Mouse (Mus musculus): ENCODE measurements around the gene Kidins220. TPM values are rescaled to one million over a fixed set of nuclear protein-coding genes. Genes with fewer than 3 reads are reported as not detected.

Gene Kidins220
- polyA plus RNA-seq (2016; fragmentation: Nextera tagmentation; extraction: Ambion mirVana), result 46.1 and 46.7 TPM in 2 replicates

- Histone ChIP-seq H3K4me1 (replicated peaks) (peaks cover 46% of the 10 kb centered on the region), H3K4me3 (peak within 1 kb of the TSS; percentile 88), H3K9me3 (replicated peaks) (no peaks in the 10 kb centered on the region), H3K27me3 (replicated peaks) (no peaks in the 10 kb centered on the region), H3K36me3 (peaks cover 13% of the 10 kb centered on the region), H3K27ac (ENCODE audit: poor library complexity, severe bottlenecking) (peak within 1 kb of the TSS; percentile 96), H3K9ac (peak within 1 kb of the TSS; percentile 86), H3K4me2 (peak within 1 kb of the TSS; percentile 66)
- ATAC-seq (ENCODE audit: insufficient number of reproducible peaks, low FRiP score), result peak; percentile 94
- WGBS, result 14% methylated on average over 29 of the region's 29 CpGs
Observed at GRCm38 (mm10) chr12:24974446-24975114, at the start of gene Kidins220. Gene Kidins220, plus strand, starts transcription at chr12:24974925.

GRCm38 (mm10) chr12:24925276-24925675 is 49.4 kb upstream of the Kidins220 start:
- H3K4me2 ChIP-seq, result no peak overlapping the region
- 63% methylated on average over 5 of the region's 5 CpGs for WGBS
- no peak overlapping the region for H3K4me3 ChIP-seq
- no peak overlapping the region for H3K27ac ChIP-seq (ENCODE audit: poor library complexity, severe bottlenecking)
- H3K9ac ChIP-seq, result no peak overlapping the region
- H3K27me3 ChIP-seq (replicated peaks), result no peaks in the 10 kb centered on the region
- no peaks in the 10 kb centered on the region for H3K36me3 ChIP-seq
- H3K9me3 ChIP-seq (replicated peaks), result no peaks in the 10 kb centered on the region
- H3K4me1 ChIP-seq (replicated peaks), result peaks cover 32% of the 10 kb centered on the region
- no peak for ATAC-seq (ENCODE audit: insufficient number of reproducible peaks, low FRiP score)

GRCm38 (mm10) chr12:24925684-24926083 is 49.0 kb upstream of the Kidins220 start:
- H3K4me2 ChIP-seq, result no peak overlapping the region
- no peak overlapping the region for H3K9ac ChIP-seq
- no peak overlapping the region for H3K27ac ChIP-seq (ENCODE audit: poor library complexity, severe bottlenecking)
- no peaks in the 10 kb centered on the region for H3K36me3 ChIP-seq
- 38% methylated on average over 4 of the region's 4 CpGs for WGBS
- no peak overlapping the region for H3K4me3 ChIP-seq
- H3K27me3 ChIP-seq (replicated peaks), result no peaks in the 10 kb centered on the region
- H3K9me3 ChIP-seq (replicated peaks), result no peaks in the 10 kb centered on the region
- peaks cover 36% of the 10 kb centered on the region for H3K4me1 ChIP-seq (replicated peaks)
- no peak for ATAC-seq (ENCODE audit: insufficient number of reproducible peaks, low FRiP score)

DNA sequence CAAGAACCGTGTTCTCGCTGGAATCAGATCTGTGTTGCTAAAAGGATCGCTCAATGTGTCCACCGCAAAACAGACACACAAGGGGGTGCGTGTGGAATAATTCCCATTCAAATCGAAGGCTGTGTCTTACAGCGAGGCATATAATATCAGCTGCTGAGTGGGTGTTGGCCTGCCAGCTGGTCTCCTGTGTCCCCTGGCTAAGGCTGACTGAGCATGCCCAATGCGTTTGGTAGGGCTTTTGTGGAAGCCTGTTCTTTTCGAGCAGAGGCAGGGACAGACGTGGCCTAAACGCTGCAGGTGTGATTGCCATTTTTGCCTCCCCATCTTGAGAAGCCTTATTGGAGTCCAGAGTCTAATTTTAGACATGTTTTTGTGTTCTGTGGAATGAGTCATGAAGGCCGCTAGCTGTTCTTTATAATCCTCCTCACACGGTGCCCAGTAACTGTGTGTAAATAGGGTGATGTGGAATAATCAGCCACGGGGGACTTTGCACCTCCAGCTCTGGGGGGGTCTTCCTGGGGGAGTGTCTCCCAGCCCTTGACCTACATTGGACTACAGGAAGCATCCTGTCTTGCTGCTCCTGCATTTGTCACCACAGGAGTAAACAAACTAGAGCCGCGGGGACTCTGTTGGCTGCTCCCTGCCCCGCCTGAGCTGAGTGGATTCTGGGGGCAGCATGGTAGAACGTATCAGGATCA is 46.5 kb upstream of the Kidins220 start:
- no peak overlapping the region for H3K9ac ChIP-seq
- H3K4me1 ChIP-seq (replicated peaks), result peaks cover 45% of the 10 kb centered on the region
- WGBS, result 65% methylated on average over 18 of the region's 18 CpGs
- H3K4me3 ChIP-seq, result no peak overlapping the region
- H3K36me3 ChIP-seq, result 0 out of 2 replicates have a peak, but pooled peaks cover 4% of the 10 kb centered on the region
- no peak for ATAC-seq (ENCODE audit: insufficient number of reproducible peaks, low FRiP score)
- no peaks in the 10 kb centered on the region for H3K9me3 ChIP-seq (replicated peaks)
- H3K27me3 ChIP-seq (replicated peaks), result no peaks in the 10 kb centered on the region
- 0 out of 2 replicates have a peak overlapping the region, but pooled peaks have one; percentile 10 for H3K27ac ChIP-seq (ENCODE audit: poor library complexity, severe bottlenecking)
- H3K4me2 ChIP-seq, result no peak overlapping the region

- Histone ChIP-seq H3K9me3 (replicated peaks) (no peaks in the 10 kb centered on the region), H3K27ac (ENCODE audit: poor library complexity, severe bottlenecking) (no peak overlapping the region), H3K27me3 (replicated peaks) (no peaks in the 10 kb centered on the region), H3K9ac (no peak overlapping the region), H3K4me1 (replicated peaks) (peaks cover 46% of the 10 kb centered on the region), H3K36me3 (0 out of 2 replicates have a peak, but pooled peaks cover 4% of the 10 kb centered on the region), H3K4me2 (no peak overlapping the region), H3K4me3 (no peak overlapping the region)
- no peak for ATAC-seq (ENCODE audit: insufficient number of reproducible peaks, low FRiP score)
- 82% methylated on average over 7 of the region's 7 CpGs for WGBS
Observed at GRCm38 (mm10) chr12:24929043-24929442, 45.7 kb upstream of the Kidins220 start.

GRCm38 (mm10) chr12:24930760-24931159 is 44.0 kb upstream of the Kidins220 start:
- Histone ChIP-seq H3K9ac (no peak overlapping the region), H3K4me2 (no peak overlapping the region), H3K27ac (ENCODE audit: poor library complexity, severe bottlenecking) (no peak overlapping the region), H3K36me3 (0 out of 2 replicates have a peak, but pooled peaks cover 4% of the 10 kb centered on the region), H3K9me3 (replicated peaks) (no peaks in the 10 kb centered on the region), H3K4me3 (no peak overlapping the region), H3K4me1 (replicated peaks) (peaks cover 36% of the 10 kb centered on the region), H3K27me3 (replicated peaks) (no peaks in the 10 kb centered on the region)
- ATAC-seq (ENCODE audit: insufficient number of reproducible peaks, low FRiP score), result no peak; the same call in 1 of the 2 replicates
- 29% methylated on average over 3 of the region's 3 CpGs for WGBS

GRCm38 (mm10) chr12:24932120-24932519 is 42.6 kb upstream of the Kidins220 start:
- H3K9me3 ChIP-seq (replicated peaks), result no peaks in the 10 kb centered on the region
- no peak overlapping the region for H3K27ac ChIP-seq (ENCODE audit: poor library complexity, severe bottlenecking)
- no peak for ATAC-seq (ENCODE audit: insufficient number of reproducible peaks, low FRiP score)
- H3K9ac ChIP-seq, result no peak overlapping the region
- peaks cover 41% of the 10 kb centered on the region for H3K4me1 ChIP-seq (replicated peaks)
- no peak overlapping the region for H3K4me3 ChIP-seq
- WGBS, result 73% methylated on average over 6 of the region's 6 CpGs
- H3K4me2 ChIP-seq, result no peak overlapping the region
- 0 out of 2 replicates have a peak, but pooled peaks cover 4% of the 10 kb centered on the region for H3K36me3 ChIP-seq
- no peaks in the 10 kb centered on the region for H3K27me3 ChIP-seq (replicated peaks)

DNA sequence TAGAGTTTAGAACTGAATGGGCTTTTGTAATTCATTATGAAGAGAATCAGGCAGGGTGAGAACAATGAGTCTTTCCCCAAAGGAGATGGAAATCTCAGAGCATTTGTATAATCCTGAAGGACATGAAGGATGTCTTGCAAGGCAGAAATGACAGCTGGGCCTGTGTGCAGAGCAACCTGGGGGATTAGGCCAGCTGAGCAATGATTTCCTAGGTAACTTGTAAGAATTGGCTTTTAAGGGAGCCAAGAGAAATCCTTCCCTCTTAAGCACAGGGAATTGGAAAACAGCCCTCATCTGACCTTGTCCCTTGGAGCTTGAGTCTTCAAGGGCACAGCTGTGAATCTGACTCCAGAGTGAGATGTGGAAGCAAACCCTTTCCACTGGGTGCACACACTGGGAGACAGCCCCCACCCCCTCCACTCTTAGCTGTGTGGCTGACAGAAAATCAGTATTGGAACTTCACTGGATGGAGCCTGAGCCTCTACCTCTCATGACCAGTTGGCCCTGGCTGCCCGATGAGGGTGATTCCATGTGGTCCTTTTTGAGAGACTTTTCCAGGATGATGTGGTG is 41.4 kb upstream of the Kidins220 start:
- WGBS, result 89% methylated on average over 1 of the region's 1 CpGs
- 0 out of 2 replicates have a peak, but pooled peaks cover 4% of the 10 kb centered on the region for H3K36me3 ChIP-seq
- H3K9ac ChIP-seq, result no peak overlapping the region
- H3K4me3 ChIP-seq, result no peak overlapping the region
- H3K4me2 ChIP-seq, result no peak overlapping the region
- peaks cover 36% of the 10 kb centered on the region for H3K4me1 ChIP-seq (replicated peaks)
- no peak for ATAC-seq (ENCODE audit: insufficient number of reproducible peaks, low FRiP score)
- H3K9me3 ChIP-seq (replicated peaks), result no peaks in the 10 kb centered on the region
- no peak overlapping the region; the same call in 1 of the 2 replicates for H3K27ac ChIP-seq (ENCODE audit: poor library complexity, severe bottlenecking)
- H3K27me3 ChIP-seq (replicated peaks), result no peaks in the 10 kb centered on the region

- H3K4me3 ChIP-seq, result no peak overlapping the region
- H3K9ac ChIP-seq, result no peak overlapping the region
- no peaks in the 10 kb centered on the region for H3K9me3 ChIP-seq (replicated peaks)
- ATAC-seq (ENCODE audit: insufficient number of reproducible peaks, low FRiP score), result no peak
- WGBS, result 79% methylated on average over 3 of the region's 3 CpGs
- H3K4me2 ChIP-seq, result no peak overlapping the region
- peaks cover 29% of the 10 kb centered on the region for H3K4me1 ChIP-seq (replicated peaks)
- H3K27me3 ChIP-seq (replicated peaks), result no peaks in the 10 kb centered on the region
- H3K27ac ChIP-seq (ENCODE audit: poor library complexity, severe bottlenecking), result no peak overlapping the region; the same call in 1 of the 2 replicates
- 0 out of 2 replicates have a peak, but pooled peaks cover 4% of the 10 kb centered on the region for H3K36me3 ChIP-seq
Observed at GRCm38 (mm10) chr12:24933996-24934395, 40.7 kb upstream of the Kidins220 start.

GRCm38 (mm10) chr12:24936281-24936680 is 38.4 kb upstream of the Kidins220 start:
- Histone ChIP-seq H3K36me3 (peaks cover 22% of the 10 kb centered on the region), H3K4me1 (replicated peaks) (peaks cover 29% of the 10 kb centered on the region), H3K27me3 (replicated peaks) (no peaks in the 10 kb centered on the region), H3K9me3 (replicated peaks) (no peaks in the 10 kb centered on the region), H3K27ac (ENCODE audit: poor library complexity, severe bottlenecking) (no peak overlapping the region), H3K4me2 (no peak overlapping the region), H3K4me3 (no peak overlapping the region), H3K9ac (no peak overlapping the region)
- 26% methylated on average over 1 of the region's 1 CpGs for WGBS
- ATAC-seq (ENCODE audit: insufficient number of reproducible peaks, low FRiP score), result no peak

DNA sequence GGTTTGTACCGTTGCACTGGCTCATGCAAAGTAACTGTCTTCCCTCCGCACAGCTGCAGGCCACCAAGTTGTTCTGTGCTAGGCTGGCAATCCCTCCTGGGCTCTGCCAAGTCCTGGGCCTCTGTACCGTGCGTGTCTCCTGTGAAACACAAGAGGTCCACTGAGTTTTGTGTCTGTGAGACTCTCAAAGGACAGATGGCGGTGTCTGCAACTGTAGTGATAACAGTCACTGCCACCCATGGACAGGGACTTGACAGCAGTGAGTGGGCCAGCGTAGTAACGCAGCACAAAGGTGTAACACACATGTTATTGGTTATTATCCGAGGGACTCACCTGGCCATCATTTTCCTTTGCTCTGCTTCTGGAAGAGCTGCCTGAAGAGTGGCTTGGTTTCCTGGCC is 35.4 kb upstream of the Kidins220 start:
- no peak overlapping the region for H3K27ac ChIP-seq (ENCODE audit: poor library complexity, severe bottlenecking)
- peaks cover 25% of the 10 kb centered on the region for H3K36me3 ChIP-seq
- H3K9me3 ChIP-seq (replicated peaks), result no peaks in the 10 kb centered on the region
- H3K4me1 ChIP-seq (replicated peaks), result peaks cover 26% of the 10 kb centered on the region
- no peak overlapping the region for H3K4me2 ChIP-seq
- no peaks in the 10 kb centered on the region for H3K27me3 ChIP-seq (replicated peaks)
- ATAC-seq (ENCODE audit: insufficient number of reproducible peaks, low FRiP score), result no peak
- H3K9ac ChIP-seq, result no peak overlapping the region
- 83% methylated on average over 8 of the region's 8 CpGs for WGBS
- H3K4me3 ChIP-seq, result no peak overlapping the region

Data from heart, embryonic 12.5 days (tissue).